Mouse (Mus musculus) kidney, embryonic 14.5 days (tissue): ENCODE measurements at regions not wholly inside any gene's neighbourhood (a gene's known extent, or its start where the extent isn't known, plus 50 kb on each side); places are given as distances from the start of the nearest gene placed in this dataset.

ENCODE experiments used
- ATAC-seq: fragments of 200-750 bp; cut with Nextera tagmentation; 2 replicates; pipeline ENCODE4 v1.8.0; 2017; ENCODE audit warnings: moderate number of reproducible peaks, mild to moderate bottlenecking, moderate TSS enrichment, moderate library complexity; ENCODE audit not compliant: low FRiP score, low TSS enrichment
- H3K27ac ChIP-seq: fragments of 300-500 bp; sonication (generic); 2 replicates; pipeline ENCODE4 v1.5.1; 2014; ENCODE audit warnings: low read depth, mild to moderate bottlenecking, low read length, moderate library complexity, mixed read lengths
- H3K27me3 ChIP-seq: fragments of 300-500 bp; sonication (generic); 2 replicates; pipeline ENCODE4 v1.6.1; 2014; ENCODE audit warnings: mild to moderate bottlenecking, low read length; ENCODE audit not compliant: control insufficient read depth, insufficient read depth
- H3K36me3 ChIP-seq: fragments of 300-500 bp; sonication (generic); 2 replicates; pipeline ENCODE4 v1.6.1; 2014; ENCODE audit warnings: low read length, mixed read lengths; ENCODE audit not compliant: control insufficient read depth, insufficient read depth
- H3K4me1 ChIP-seq: fragments of 300-500 bp; sonication (generic); 2 replicates; pipeline ENCODE4 v1.6.1; 2014; ENCODE audit warnings: low read length, mixed read lengths; ENCODE audit not compliant: control insufficient read depth, insufficient read depth
- H3K4me2 ChIP-seq: fragments of 300-500 bp; sonication (generic); replicated peaks from 2 replicates; pipeline ENCODE4 v1.6.1; 2014; ENCODE audit warnings: low read depth, mild to moderate bottlenecking, low read length
- H3K4me3 ChIP-seq: fragments of 300-500 bp; sonication (generic); 2 replicates; pipeline ENCODE4 v1.5.1; 2014; ENCODE audit warnings: mild to moderate bottlenecking, low read length
- H3K9ac ChIP-seq: fragments of 300-500 bp; sonication (generic); 2 replicates; pipeline ENCODE4 v1.6.1; 2014; ENCODE audit warnings: low read depth, mild to moderate bottlenecking, low read length, moderate library complexity
- H3K9me3 ChIP-seq: fragments of 300-500 bp; sonication (generic); 2 replicates; pipeline ENCODE4 v1.6.1; 2016; ENCODE audit warnings: low read length; ENCODE audit not compliant: control insufficient read depth
- WGBS: fragments of 180-500 bp; shearing (Covaris S2); extraction: QIAGEN DNeasy Blood & Tissue Kit; methylation state at CpG from one replicate; pipeline ENCODE4 v1.1.7; 2014; 5-methylcytosine and 5-hydroxymethylcytosine counted together

GRCm38 (mm10) chr17:67509091-67509618, 123.4 kb downstream of the Lrrc30 start:
- WGBS: 88% methylated on average over 6 of the region's 6 CpGs
- no peak for ATAC-seq
- no peak overlapping the region for H3K4me2 ChIP-seq
- H3K36me3 ChIP-seq: no peaks in the 10 kb centered on the region
- H3K4me3 ChIP-seq: no peak overlapping the region
- no peaks in the 10 kb centered on the region for H3K27me3 ChIP-seq
- H3K27ac ChIP-seq: no peak overlapping the region
- no peak overlapping the region for H3K9ac ChIP-seq
- H3K4me1 ChIP-seq: no peaks in the 10 kb centered on the region
- H3K9me3 ChIP-seq: no peaks in the 10 kb centered on the region

GRCm38 (mm10) chr17:67508353-67508752, 124.2 kb downstream of the Lrrc30 start:
- WGBS: 50% methylated on average over 2 of the region's 2 CpGs
- Histone ChIP-seq H3K4me2 (no peak overlapping the region), H3K4me1 (no peaks in the 10 kb centered on the region), H3K27me3 (no peaks in the 10 kb centered on the region), H3K9ac (no peak overlapping the region), H3K27ac (no peak overlapping the region), H3K9me3 (no peaks in the 10 kb centered on the region), H3K36me3 (no peaks in the 10 kb centered on the region), H3K4me3 (no peak overlapping the region)
- no peak for ATAC-seq

DNA sequence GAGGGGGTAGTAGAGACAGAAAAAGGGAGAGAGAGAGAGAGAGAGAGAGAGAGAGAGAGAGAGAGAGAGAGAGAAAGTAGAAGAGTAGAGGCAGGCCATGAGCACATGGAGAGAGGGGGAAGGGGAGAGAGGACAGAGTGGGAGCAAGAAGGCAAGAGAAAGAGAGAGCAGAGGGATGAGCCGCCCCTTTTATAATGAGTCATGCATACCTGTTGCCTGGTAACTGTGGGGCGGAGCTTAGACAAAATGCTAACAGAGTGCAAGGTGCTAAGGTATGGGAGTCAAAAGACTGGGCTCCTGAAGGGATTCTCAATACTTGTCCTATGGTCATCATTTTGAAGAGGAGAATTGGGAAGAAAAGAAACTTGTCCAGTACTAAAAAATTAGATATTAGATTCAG, 126.1 kb downstream of the Lrrc30 start:
- H3K9ac ChIP-seq: no peak overlapping the region
- WGBS: 66% methylated on average over 2 of the region's 2 CpGs
- no peak for ATAC-seq
- H3K4me1 ChIP-seq: no peaks in the 10 kb centered on the region
- H3K4me2 ChIP-seq: no peak overlapping the region
- H3K9me3 ChIP-seq: no peaks in the 10 kb centered on the region
- no peaks in the 10 kb centered on the region for H3K27me3 ChIP-seq
- H3K36me3 ChIP-seq: no peaks in the 10 kb centered on the region
- H3K27ac ChIP-seq: no peak overlapping the region
- H3K4me3 ChIP-seq: no peak overlapping the region

DNA sequence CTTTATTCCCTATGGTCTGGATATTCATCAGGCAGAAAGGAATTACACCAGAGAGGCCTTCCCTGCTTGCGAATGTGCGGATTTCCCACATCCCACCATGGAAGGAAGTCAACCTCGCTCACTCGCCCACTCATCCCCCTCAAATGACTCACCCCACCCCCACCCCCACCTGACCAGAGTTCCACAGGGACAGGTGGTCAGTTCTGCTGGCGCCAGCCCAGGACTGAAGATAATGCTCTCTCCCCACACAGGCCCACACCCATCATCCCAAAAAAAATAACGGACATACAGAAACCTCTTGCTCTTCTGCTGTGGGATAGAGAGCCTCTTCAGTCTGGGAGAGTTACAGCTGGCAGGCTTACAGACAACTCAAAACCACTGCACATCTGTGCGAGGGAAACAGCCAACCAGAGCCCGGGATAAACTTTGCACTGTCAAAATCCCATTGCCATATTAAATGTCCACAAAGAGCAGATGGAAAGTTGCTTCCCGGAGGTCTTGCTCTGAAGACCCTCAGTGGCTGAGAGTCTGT, 128.0 kb downstream of the Lrrc30 start:
- no peak for ATAC-seq
- Histone ChIP-seq H3K4me1 (no peaks in the 10 kb centered on the region), H3K4me2 (no peak overlapping the region), H3K36me3 (no peaks in the 10 kb centered on the region), H3K9me3 (no peaks in the 10 kb centered on the region), H3K27ac (no peak overlapping the region), H3K4me3 (no peak overlapping the region), H3K27me3 (no peaks in the 10 kb centered on the region), H3K9ac (no peak overlapping the region)
- WGBS: 72% methylated on average over 9 of the region's 9 CpGs

DNA sequence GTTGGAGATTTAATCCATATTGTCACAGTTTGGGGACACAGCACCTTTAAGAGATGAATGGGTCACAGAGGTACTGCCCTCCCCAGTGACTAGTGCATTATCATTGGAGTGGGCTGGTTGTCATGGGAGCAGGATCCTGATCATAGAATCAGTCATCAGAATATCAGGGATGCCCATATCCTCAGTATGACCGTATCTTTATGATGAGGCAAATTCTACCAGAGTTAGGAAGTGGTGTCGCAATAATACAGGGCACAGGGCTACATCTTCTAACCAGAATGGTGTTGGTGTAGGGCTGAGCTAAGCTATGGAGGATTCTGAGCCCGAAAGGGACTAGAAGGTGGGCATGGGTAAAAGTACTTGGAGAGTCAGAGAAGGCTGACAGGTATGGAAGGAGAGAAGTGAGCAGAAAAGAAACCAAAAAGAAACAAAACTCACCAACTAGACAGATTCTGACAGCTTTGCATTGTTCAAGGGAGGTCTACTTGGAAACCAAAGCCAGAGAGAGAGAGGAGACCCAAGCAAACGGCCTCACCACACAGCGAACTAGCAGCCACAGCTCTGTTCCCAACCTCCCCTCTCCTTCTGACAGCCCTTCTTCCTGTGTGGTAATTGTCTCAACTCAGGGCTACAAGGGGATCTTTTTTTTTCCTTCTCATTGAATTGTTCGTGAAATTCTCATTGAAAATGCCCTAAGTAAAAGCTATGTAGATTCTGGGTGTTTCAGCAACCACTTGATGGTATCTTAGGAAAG, 129.2 kb downstream of the Lrrc30 start:
- H3K4me1 ChIP-seq: no peaks in the 10 kb centered on the region
- no peak overlapping the region for H3K9ac ChIP-seq
- H3K27ac ChIP-seq: no peak overlapping the region
- H3K36me3 ChIP-seq: no peaks in the 10 kb centered on the region
- no peak for ATAC-seq
- H3K27me3 ChIP-seq: no peaks in the 10 kb centered on the region
- H3K4me2 ChIP-seq: no peak overlapping the region
- H3K9me3 ChIP-seq: no peaks in the 10 kb centered on the region
- WGBS: 78% methylated on average over 6 of the region's 6 CpGs
- no peak overlapping the region for H3K4me3 ChIP-seq

GRCm38 (mm10) chr17:67502628-67503027, 129.9 kb downstream of the Lrrc30 start:
- no peaks in the 10 kb centered on the region for H3K9me3 ChIP-seq
- H3K36me3 ChIP-seq: no peaks in the 10 kb centered on the region
- H3K4me3 ChIP-seq: no peak overlapping the region
- H3K9ac ChIP-seq: no peak overlapping the region
- no peak for ATAC-seq
- H3K27ac ChIP-seq: no peak overlapping the region
- H3K27me3 ChIP-seq: no peaks in the 10 kb centered on the region
- no peak overlapping the region for H3K4me2 ChIP-seq
- 91% methylated on average over 4 of the region's 4 CpGs for WGBS
- H3K4me1 ChIP-seq: no peaks in the 10 kb centered on the region

DNA sequence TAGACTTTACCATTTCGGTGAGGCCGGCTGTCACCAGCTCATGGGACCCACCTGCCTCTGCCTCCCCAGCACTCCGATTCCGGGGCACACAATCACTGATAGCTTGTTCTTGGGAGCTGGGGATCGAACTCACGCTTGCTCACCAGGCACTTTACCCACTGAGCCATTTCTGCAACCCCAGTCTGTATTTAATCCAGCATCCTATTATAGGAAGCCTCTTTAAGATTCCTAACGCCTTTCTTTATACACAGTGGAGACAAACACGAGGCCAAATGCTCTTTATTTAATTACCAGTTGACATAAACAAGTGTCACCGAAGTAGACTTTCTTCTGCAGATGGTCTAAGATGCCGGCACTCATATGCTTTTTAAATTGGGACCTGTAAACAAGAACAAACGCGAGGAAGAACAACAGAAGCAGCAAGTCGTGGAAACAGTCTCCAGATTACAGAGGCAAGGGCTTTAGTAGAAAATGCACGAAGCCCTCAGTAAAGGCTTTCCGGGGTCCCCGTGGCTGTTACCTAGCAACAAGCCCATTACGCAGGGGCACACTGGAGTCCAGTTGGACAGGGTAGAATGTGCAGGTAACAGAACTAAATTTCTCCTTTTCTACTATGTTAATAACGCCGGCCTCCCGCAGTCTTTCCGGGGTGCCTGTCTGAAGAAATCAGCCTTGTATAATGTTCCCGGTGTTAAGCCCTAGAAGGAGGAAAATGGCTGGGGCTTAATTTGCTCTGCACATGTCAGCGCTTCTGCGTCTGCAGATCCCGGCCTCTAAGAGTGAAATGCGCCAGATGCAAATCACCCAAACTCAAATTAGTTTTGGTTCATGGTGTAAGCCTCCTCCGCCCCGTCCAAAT, 132.5 kb downstream of the Lrrc30 start:
- no peaks in the 10 kb centered on the region for H3K27me3 ChIP-seq
- no peak overlapping the region for H3K9ac ChIP-seq
- H3K4me3 ChIP-seq: no peak overlapping the region
- no peak overlapping the region for H3K27ac ChIP-seq
- WGBS: 76% methylated on average over 28 of the region's 28 CpGs
- ATAC-seq: no peak
- H3K9me3 ChIP-seq: no peaks in the 10 kb centered on the region
- H3K4me1 ChIP-seq: no peaks in the 10 kb centered on the region
- no peaks in the 10 kb centered on the region for H3K36me3 ChIP-seq
- no peak overlapping the region for H3K4me2 ChIP-seq

DNA sequence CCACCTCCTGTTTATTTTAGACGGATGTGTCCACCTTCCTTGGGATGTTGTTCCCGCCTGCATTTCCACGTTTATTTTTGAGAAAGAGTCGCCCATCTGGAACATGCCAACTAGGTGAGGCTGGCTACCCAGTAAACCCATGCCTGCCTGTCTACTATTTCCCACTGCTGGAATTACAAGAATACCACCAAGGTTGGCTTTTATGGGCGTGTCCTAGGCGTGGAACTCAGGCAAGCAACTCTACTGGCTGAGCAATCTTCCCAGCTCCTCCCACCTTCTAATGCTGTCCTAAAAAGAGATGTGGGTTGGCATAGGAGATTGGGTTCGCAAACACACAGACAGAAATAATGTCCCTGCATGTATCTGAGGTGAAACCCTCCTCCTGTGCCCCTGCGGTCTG, 135.1 kb downstream of the Lrrc30 start:
- Histone ChIP-seq H3K4me2 (no peak overlapping the region), H3K9me3 (no peaks in the 10 kb centered on the region), H3K27me3 (no peaks in the 10 kb centered on the region), H3K4me1 (no peaks in the 10 kb centered on the region), H3K4me3 (no peak overlapping the region), H3K36me3 (no peaks in the 10 kb centered on the region), H3K27ac (no peak overlapping the region), H3K9ac (no peak overlapping the region)
- ATAC-seq: no peak
- WGBS: 77% methylated on average over 8 of the region's 8 CpGs

DNA sequence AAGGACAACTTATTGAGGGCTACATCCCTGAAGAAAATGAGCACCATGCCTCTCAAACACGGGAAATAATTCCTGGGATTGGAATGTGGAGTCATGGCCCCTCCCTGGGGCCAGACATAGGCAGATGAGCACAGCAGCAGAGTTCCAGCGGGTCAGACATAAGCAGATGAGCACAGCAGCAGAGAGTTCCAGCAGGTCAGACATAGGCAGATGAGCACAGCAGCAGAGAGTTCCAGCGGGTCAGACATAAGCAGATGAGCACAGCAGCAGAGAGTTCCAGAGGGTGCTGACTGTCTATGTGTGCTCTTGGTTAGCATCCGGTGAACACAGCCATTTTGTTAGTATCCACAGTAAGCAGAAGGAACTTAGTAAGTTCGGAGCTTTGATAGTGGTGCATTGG, 126.2 kb upstream of the Ptprm start:
- Histone ChIP-seq H3K4me2 (no peak overlapping the region), H3K9ac (no peak overlapping the region), H3K27ac (no peak overlapping the region), H3K4me3 (no peak overlapping the region), H3K36me3 (no peaks in the 10 kb centered on the region), H3K27me3 (no peaks in the 10 kb centered on the region), H3K9me3 (peaks cover 3% of the 10 kb centered on the region; the same call in 1 of the 2 replicates), H3K4me1 (no peaks in the 10 kb centered on the region)
- ATAC-seq: 0 out of 2 replicates have a peak, but pooled peaks have one; percentile 35
- 84% methylated on average over 5 of the region's 5 CpGs for WGBS
